In genomic region chr17:56372109-56372508, GRCm38 (mm10) we compare ENCODE assay signal across 17 mouse cellular contexts. TPM values are rescaled to one million over a fixed set of nuclear protein-coding genes. Genes with fewer than 3 reads are reported as not detected.
A peak's percentile ranks its signal among the peaks of the same experiment; 100 is the strongest.
DNase-seq lines count a peak whose midpoint lies in the region; ATAC-seq and TF ChIP-seq lines count a peak whose summit lies in the region.
"Had no signal": no experiment of that assay in that cellular context is flagged by ENCODE, and none has a peak within 500 bp of the region (broad histone marks: within the 10 kb centered on the region; RNA-seq: fewer than 3 reads in every experiment).

No protein-coding gene starts in this region.

- no peaks in the 10 kb centered on the region for H3K9me3 ChIP-seq in hindbrain, embryonic 13.5 days
- H3K9me3 ChIP-seq in hindbrain, embryonic 11.5 days (ENCODE audit: control insufficient read depth, low read length) = no peaks in the 10 kb centered on the region
- H3K9me3 ChIP-seq in liver, embryonic 14.5 days (ENCODE audit: control insufficient read depth, low read length) = no peaks in the 10 kb centered on the region
- no peaks in the 10 kb centered on the region for H3K9me3 ChIP-seq in liver, embryonic 11.5 days (ENCODE audit: control insufficient read depth, low read length)
- no peaks in the 10 kb centered on the region for H3K9me3 ChIP-seq in neural tube, embryonic 15.5 days (replicated peaks)
- H3K9me3 ChIP-seq: intestine, embryonic 15.5 days; midbrain, embryonic 15.5 days had no signal

- H3K9ac ChIP-seq in hindbrain, embryonic 13.5 days = no peak overlapping the region
- no peak overlapping the region for H3K9ac ChIP-seq in hindbrain, embryonic 11.5 days (ENCODE audit: low read depth, low read length)
- H3K9ac ChIP-seq in liver, embryonic 14.5 days (replicated peaks) = no peak overlapping the region
- H3K9ac ChIP-seq in liver, embryonic 11.5 days (ENCODE audit: low read depth, low read length) = no peak overlapping the region
- no peak overlapping the region for H3K9ac ChIP-seq in neural tube, embryonic 15.5 days (replicated peaks)
- H3K9ac ChIP-seq: intestine, embryonic 15.5 days; midbrain, embryonic 15.5 days had no signal

- no peak overlapping the region for H3K4me3 ChIP-seq in hindbrain, embryonic 13.5 days
- H3K4me3 ChIP-seq in hindbrain, embryonic 11.5 days (ENCODE audit: low read depth, low read length) = no peak overlapping the region
- no peak overlapping the region for H3K4me3 ChIP-seq in liver, embryonic 14.5 days (ENCODE audit: insufficient read depth in 1 of 2, low read depth in 2 of 2, low read length in 2 of 2)
- H3K4me3 ChIP-seq in liver, embryonic 11.5 days (ENCODE audit: low read depth, low read length) = no peak overlapping the region
- H3K4me3 ChIP-seq in neural tube, embryonic 15.5 days (replicated peaks) = no peak overlapping the region
- H3K4me3 ChIP-seq: erythroblast, embryonic 14.5 days; heart, adult 2 months; intestine, embryonic 15.5 days; midbrain, embryonic 15.5 days had no signal

- H3K27me3 ChIP-seq in hindbrain, embryonic 13.5 days = no peaks in the 10 kb centered on the region
- no peaks in the 10 kb centered on the region for H3K27me3 ChIP-seq in hindbrain, embryonic 11.5 days (ENCODE audit: control insufficient read depth, insufficient read depth, low read length)
- H3K27me3 ChIP-seq in liver, embryonic 14.5 days (ENCODE audit: control insufficient read depth, insufficient read depth, low read length) = no peaks in the 10 kb centered on the region
- no peaks in the 10 kb centered on the region for H3K27me3 ChIP-seq in liver, embryonic 11.5 days (replicated peaks; ENCODE audit: control insufficient read depth, insufficient read depth, low read length)
- no peaks in the 10 kb centered on the region for H3K27me3 ChIP-seq in neural tube, embryonic 15.5 days (replicated peaks)
- H3K27me3 ChIP-seq: intestine, embryonic 15.5 days; midbrain, embryonic 15.5 days had no signal

- no peak for TF ChIP-seq EP300 in liver, embryonic 14.5 days (IDR thresholded peaks at IDR 0.05; ENCODE audit: low read depth)

- no peak for DNase-seq in hindbrain, embryonic 11.5 days (ENCODE audit: low spot score)
- no peak for DNase-seq in liver, embryonic 14.5 days (ENCODE audit: low read depth in 3 of 3, low spot score in 3 of 3)
- no peak for DNase-seq in liver, embryonic 11.5 days (ENCODE audit: low spot score)
- peak; percentile 32 for DNase-seq in ZHBTc4 (ENCODE audit: low read depth, low spot score)
- no peak for DNase-seq in testis, postnatal 10 days (ENCODE audit: low spot score)
- DNase-seq in cerebellum, adult 18-20 months = no peak
- DNase-seq: adrenal gland, adult 2 months; heart, adult 2 months; heart, postnatal 14 days; liver; lung, postnatal 14 days; right cerebral cortex, postnatal 4 days had no signal

- no peak for ATAC-seq in hindbrain, embryonic 13.5 days (ENCODE audit: low FRiP score)
- ATAC-seq in hindbrain, embryonic 11.5 days (ENCODE audit: low FRiP score) = no peak
- no peak for ATAC-seq in liver, embryonic 14.5 days (ENCODE audit: insufficient read depth)
- no peak for ATAC-seq in liver, embryonic 11.5 days (replicated peaks; ENCODE audit: low FRiP score)
- ATAC-seq in neural tube, embryonic 15.5 days (ENCODE audit: low FRiP score) = no peak
- ATAC-seq: intestine, embryonic 15.5 days; midbrain, embryonic 15.5 days had no signal

- H3K27ac ChIP-seq in hindbrain, embryonic 13.5 days = peak overlapping the region; percentile 87; the same call in 1 of the 2 replicates
- H3K27ac ChIP-seq in hindbrain, embryonic 11.5 days (ENCODE audit: low read depth, low read length) = no peak overlapping the region
- no peak overlapping the region for H3K27ac ChIP-seq in liver, embryonic 14.5 days
- no peak overlapping the region for H3K27ac ChIP-seq in liver, embryonic 11.5 days (ENCODE audit: low read depth, low read length)
- H3K27ac ChIP-seq in neural tube, embryonic 15.5 days (replicated peaks) = 0 out of 2 replicates have a peak overlapping the region, but pooled peaks have one; percentile 58
- H3K27ac ChIP-seq: heart, adult 2 months; intestine, embryonic 15.5 days; midbrain, embryonic 15.5 days had no signal

- H3K36me3 ChIP-seq in hindbrain, embryonic 13.5 days = peaks cover 93% of the 10 kb centered on the region
- peaks cover 6% of the 10 kb centered on the region; the same call in 1 of the 2 replicates for H3K36me3 ChIP-seq in hindbrain, embryonic 11.5 days (ENCODE audit: control insufficient read depth, insufficient read depth, low read length)
- no peaks in the 10 kb centered on the region for H3K36me3 ChIP-seq in liver, embryonic 14.5 days (replicated peaks; ENCODE audit: control insufficient read depth, insufficient read depth, low read depth)
- peaks cover 15% of the 10 kb centered on the region for H3K36me3 ChIP-seq in liver, embryonic 11.5 days (ENCODE audit: control insufficient read depth, insufficient read depth, low read length)
- H3K36me3 ChIP-seq in neural tube, embryonic 15.5 days = peaks cover 70% of the 10 kb centered on the region

- TF ChIP-seq CTCF in liver, embryonic 14.5 days (IDR thresholded peaks at IDR 0.05; ENCODE audit: low read depth) = peak; percentile 36; the same call in 1 of the 2 replicates

- H3K4me2 ChIP-seq in hindbrain, embryonic 13.5 days = no peak overlapping the region
- H3K4me2 ChIP-seq in hindbrain, embryonic 11.5 days (replicated peaks; ENCODE audit: low read depth, low read length) = no peak overlapping the region
- H3K4me2 ChIP-seq in liver, embryonic 14.5 days (ENCODE audit: low read depth) = no peak overlapping the region
- no peak overlapping the region for H3K4me2 ChIP-seq in liver, embryonic 11.5 days
- no peak overlapping the region for H3K4me2 ChIP-seq in neural tube, embryonic 15.5 days
- H3K4me2 ChIP-seq: intestine, embryonic 15.5 days; midbrain, embryonic 15.5 days had no signal

- 74% methylated on average over 4 of the region's 4 CpGs for WGBS in hindbrain, embryonic 13.5 days
- 77% methylated on average over 4 of the region's 4 CpGs for WGBS in hindbrain, embryonic 11.5 days
- WGBS in liver, embryonic 14.5 days (ENCODE audit: insufficient replicate concordance) = 64% methylated on average over 4 of the region's 4 CpGs
- 70% methylated on average over 4 of the region's 4 CpGs for WGBS in liver, embryonic 11.5 days
- WGBS in neural tube, embryonic 15.5 days = 82% methylated on average over 4 of the region's 4 CpGs

- H3K4me1 ChIP-seq in hindbrain, embryonic 13.5 days (replicated peaks) = peaks cover 71% of the 10 kb centered on the region
- H3K4me1 ChIP-seq in hindbrain, embryonic 11.5 days (replicated peaks; ENCODE audit: control insufficient read depth, insufficient read depth, low read length) = no peaks in the 10 kb centered on the region; the same call in 1 of the 2 replicates
- H3K4me1 ChIP-seq in liver, embryonic 14.5 days (replicated peaks; ENCODE audit: control insufficient read depth in 2 of 2, insufficient read depth in 2 of 2, low read length in 1 of 2) = no peaks in the 10 kb centered on the region; a peak in 1 of 4 replicates
- H3K4me1 ChIP-seq in liver, embryonic 11.5 days (replicated peaks; ENCODE audit: control insufficient read depth, insufficient read depth, low read length) = no peaks in the 10 kb centered on the region; the same call in 1 of the 2 replicates
- H3K4me1 ChIP-seq in neural tube, embryonic 15.5 days = peaks cover 66% of the 10 kb centered on the region
- H3K4me1 ChIP-seq: intestine, embryonic 15.5 days had no signal

RNA-seq across cellular contexts. Expression of gene Kdm4b, which starts 46.2 kb away (rescaled TPM):
- polyA plus RNA-seq in hindbrain, embryonic 13.5 days (2015; fragmentation: Nextera tagmentation; extraction: Ambion mirVana) = 66.0 and 66.7 TPM in 2 replicates
- 33.7 and 39.0 TPM in 2 replicates for polyA plus RNA-seq in hindbrain, embryonic 11.5 days (2014; fragmentation: Nextera tagmentation; extraction: Ambion mirVana)
- 4.2 and 4.6 TPM in 2 replicates for polyA plus RNA-seq in liver, embryonic 14.5 days (2012; rRNA removed)
- polyA plus RNA-seq in liver, embryonic 14.5 days (2014; fragmentation: Nextera tagmentation; extraction: Ambion mirVana) = 4.5 and 6.3 TPM in 2 replicates
- polyA plus RNA-seq in liver, embryonic 11.5 days (2014; fragmentation: Nextera tagmentation; extraction: Ambion mirVana) = 21.7 and 24.3 TPM in 2 replicates
- 59.1 and 65.2 TPM in 2 replicates for polyA plus RNA-seq in neural tube, embryonic 15.5 days (2015; fragmentation: Nextera tagmentation; extraction: Ambion mirVana)

Comparison
In these comparisons a context has a peak if more than half of its experiments do, and no peak if none do; other contexts are left out.
1. H3K27ac ChIP-seq: peak in hindbrain, embryonic 13.5 days (single experiment) and neural tube, embryonic 15.5 days (single experiment); none in hindbrain, embryonic 11.5 days (single experiment), liver, embryonic 14.5 days (single experiment) and liver, embryonic 11.5 days (single experiment).